Mouse (Mus musculus): ENCODE measurements around the gene Bicc1.

DNA sequence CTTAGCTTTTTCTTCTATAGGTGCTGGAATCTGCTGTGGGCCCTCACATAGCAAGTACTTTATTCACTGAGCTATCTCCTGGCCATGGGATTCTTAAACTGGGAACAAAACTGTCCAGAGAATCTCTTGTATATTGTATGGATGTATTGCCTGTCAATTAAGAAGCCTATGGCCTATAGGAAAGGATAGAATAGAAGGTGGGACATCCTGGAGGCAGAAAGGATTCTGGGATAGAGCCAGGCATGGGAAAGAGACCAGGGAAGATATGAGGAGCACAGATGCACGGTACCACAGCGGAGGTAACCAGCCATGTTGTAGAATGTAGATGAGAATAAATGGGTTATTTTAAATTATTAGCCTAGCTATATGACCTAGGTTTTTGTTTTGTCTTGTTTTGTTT lies 42.0 kb upstream of the Bicc1 start:
- TF ChIP-seq POLR2A (IDR thresholded peaks at IDR 0.05; ENCODE audit: low read depth, low read length), result no peak
- TF ChIP-seq CTCF (conservative IDR thresholded peaks at IDR 0.05; ENCODE audit: insufficient read depth, insufficient read length, low read depth, low read length), result no peak
